ENCODE assay signal across 10 mouse cellular contexts in the genomic region with DNA sequence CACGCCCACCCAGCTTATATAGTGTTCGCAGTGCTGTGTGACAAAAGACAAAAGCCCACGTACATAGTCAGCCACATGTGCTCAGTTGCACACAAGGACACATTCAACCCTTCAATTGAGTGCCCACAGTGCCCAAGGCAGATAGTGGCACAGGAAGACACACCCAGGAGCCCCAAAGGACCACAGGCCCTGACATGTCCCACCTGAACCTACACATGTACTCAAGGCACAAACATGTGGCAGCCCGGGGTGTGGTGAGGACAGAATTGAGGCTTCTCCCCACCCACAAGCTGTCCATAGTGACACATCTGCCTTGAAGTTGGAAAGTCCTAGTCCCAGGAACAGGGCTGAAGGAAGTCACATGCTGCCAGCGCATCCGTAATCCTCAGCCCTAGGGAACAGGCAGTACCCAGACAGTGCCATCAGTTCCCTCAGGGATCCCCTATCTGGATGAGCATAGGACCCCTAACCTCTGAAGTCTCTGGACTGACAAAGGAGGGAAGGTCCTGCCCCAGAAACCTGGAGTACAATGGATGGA. TPM values are rescaled to one million over a fixed set of nuclear protein-coding genes. Genes with fewer than 3 reads are reported as not detected.
DNase-seq lines count a peak whose midpoint lies in the region; ATAC-seq lines count a peak whose summit lies in the region.
"Had no signal": no experiment of that assay in that cellular context is flagged by ENCODE, and none has a peak within 500 bp of the region (broad histone marks: within the 10 kb centered on the region; RNA-seq: fewer than 3 reads in every experiment).

No protein-coding gene starts in this region.

- no peak overlapping the region for H3K4me3 ChIP-seq in hindbrain, embryonic 12.5 days
- H3K4me3 ChIP-seq in hindbrain, embryonic 11.5 days (ENCODE audit: low read depth, low read length), result no peak overlapping the region
- no peak overlapping the region for H3K4me3 ChIP-seq in neural tube, embryonic 13.5 days
- 0 out of 2 replicates have a peak overlapping the region, but pooled peaks have one; percentile 14 for H3K4me3 ChIP-seq in limb, embryonic 10.5 days
- H3K4me3 ChIP-seq: erythroblast, embryonic 14.5 days had no signal

- DNase-seq in hindbrain, embryonic 11.5 days (ENCODE audit: low spot score), result no peak
- no peak for DNase-seq in neural tube, embryonic 10.5 days (ENCODE audit: extremely low spot score, low spot score)
- no peak for DNase-seq in limb, embryonic 10.5 days (ENCODE audit: low spot score)
- DNase-seq in thymus, postnatal 36 days, result peak; percentile 55
- no peak for DNase-seq in frontal cortex, postnatal 14 days (ENCODE audit: low spot score in 2 of 2)
- DNase-seq: kidney, adult 18-20 months had no signal

- H3K9me3 ChIP-seq in hindbrain, embryonic 12.5 days (replicated peaks), result no peaks in the 10 kb centered on the region
- H3K9me3 ChIP-seq in hindbrain, embryonic 11.5 days (ENCODE audit: control insufficient read depth, low read length), result no peaks in the 10 kb centered on the region
- no peaks in the 10 kb centered on the region for H3K9me3 ChIP-seq in neural tube, embryonic 13.5 days
- no peaks in the 10 kb centered on the region for H3K9me3 ChIP-seq in limb, embryonic 10.5 days (replicated peaks)

- H3K36me3 ChIP-seq in hindbrain, embryonic 12.5 days, result no peaks in the 10 kb centered on the region
- H3K36me3 ChIP-seq in hindbrain, embryonic 11.5 days (ENCODE audit: control insufficient read depth, insufficient read depth, low read length), result no peaks in the 10 kb centered on the region
- H3K36me3 ChIP-seq in neural tube, embryonic 13.5 days, result no peaks in the 10 kb centered on the region
- H3K36me3 ChIP-seq in limb, embryonic 10.5 days, result no peaks in the 10 kb centered on the region

- peaks cover 10% of the 10 kb centered on the region; the same call in 1 of the 2 replicates for H3K27me3 ChIP-seq in hindbrain, embryonic 12.5 days
- peaks cover 10% of the 10 kb centered on the region for H3K27me3 ChIP-seq in hindbrain, embryonic 11.5 days (ENCODE audit: control insufficient read depth, insufficient read depth, low read length)
- H3K27me3 ChIP-seq in neural tube, embryonic 13.5 days, result no peaks in the 10 kb centered on the region
- H3K27me3 ChIP-seq in limb, embryonic 10.5 days (ENCODE audit: low read depth, poor library complexity, severe bottlenecking), result peaks cover 10% of the 10 kb centered on the region; the same call in 1 of the 2 replicates

- no peak overlapping the region for H3K9ac ChIP-seq in hindbrain, embryonic 12.5 days
- H3K9ac ChIP-seq in hindbrain, embryonic 11.5 days (ENCODE audit: low read depth, low read length), result no peak overlapping the region
- H3K9ac ChIP-seq in neural tube, embryonic 13.5 days, result peak overlapping the region; percentile 42; the same call in 1 of the 2 replicates

- H3K4me1 ChIP-seq in hindbrain, embryonic 12.5 days, result peaks cover 70% of the 10 kb centered on the region
- H3K4me1 ChIP-seq in hindbrain, embryonic 11.5 days (replicated peaks; ENCODE audit: control insufficient read depth, insufficient read depth, low read length), result peaks cover 18% of the 10 kb centered on the region
- peaks cover 73% of the 10 kb centered on the region for H3K4me1 ChIP-seq in neural tube, embryonic 13.5 days (replicated peaks)
- peaks cover 74% of the 10 kb centered on the region for H3K4me1 ChIP-seq in limb, embryonic 10.5 days

- ATAC-seq in hindbrain, embryonic 12.5 days (ENCODE audit: low FRiP score), result no peak
- no peak for ATAC-seq in hindbrain, embryonic 11.5 days (ENCODE audit: low FRiP score)
- no peak for ATAC-seq in neural tube, embryonic 13.5 days (ENCODE audit: low read depth)
- ATAC-seq in granulocyte monocyte progenitor cell, adult 5-6 weeks (replicated peaks; ENCODE audit: poor library complexity, severe bottlenecking), result no peak

- peak overlapping the region; percentile 0; the same call in 1 of the 2 replicates for H3K27ac ChIP-seq in hindbrain, embryonic 12.5 days
- no peak overlapping the region for H3K27ac ChIP-seq in hindbrain, embryonic 11.5 days (ENCODE audit: low read depth, low read length)
- peak overlapping the region; percentile 13; the same call in 1 of the 2 replicates for H3K27ac ChIP-seq in neural tube, embryonic 13.5 days (replicated peaks)
- peak overlapping the region; percentile 53 for H3K27ac ChIP-seq in limb, embryonic 10.5 days

- WGBS in hindbrain, embryonic 12.5 days, result 87% methylated on average over 6 of the region's 6 CpGs
- 92% methylated on average over 6 of the region's 6 CpGs for WGBS in hindbrain, embryonic 11.5 days
- 89% methylated on average over 6 of the region's 6 CpGs for WGBS in neural tube, embryonic 13.5 days
- WGBS in limb, embryonic 10.5 days, result 94% methylated on average over 6 of the region's 6 CpGs

- no peak overlapping the region for H3K4me2 ChIP-seq in hindbrain, embryonic 12.5 days (replicated peaks)
- no peak overlapping the region for H3K4me2 ChIP-seq in hindbrain, embryonic 11.5 days (replicated peaks; ENCODE audit: low read depth, low read length)
- H3K4me2 ChIP-seq in neural tube, embryonic 13.5 days, result no peak overlapping the region

RNA-seq across cellular contexts. Expression of a gene that starts 43.1 kb away (rescaled TPM):
- polyA plus RNA-seq in hindbrain, embryonic 12.5 days (2016; fragmentation: Nextera tagmentation; extraction: Ambion mirVana), result 49.0 and 49.1 TPM in 2 replicates
- 34.6 and 58.4 TPM in 2 replicates for polyA plus RNA-seq in hindbrain, embryonic 11.5 days (2014; fragmentation: Nextera tagmentation; extraction: Ambion mirVana)
- 34.0 and 36.5 TPM in 2 replicates for polyA plus RNA-seq in neural tube, embryonic 13.5 days (2015; fragmentation: Nextera tagmentation; extraction: Ambion mirVana)
- 62.9 and 73.7 TPM in 2 replicates for polyA plus RNA-seq in limb, embryonic 10.5 days (2016; fragmentation: Nextera tagmentation; extraction: Ambion mirVana)
- 109 and 147 TPM in 2 replicates for total RNA-seq in granulocyte monocyte progenitor cell, adult 5-6 weeks (2014; fragmentation: Nextera tagmentation)
- total RNA-seq in granulocyte monocyte progenitor cell, adult 5-6 weeks (2017), result 34.1 and 37.3 TPM in 2 replicates

Comparison
In these comparisons a context has a peak if more than half of its experiments do, and no peak if none do; other contexts are left out.
1. DNase-seq: peak in thymus, postnatal 36 days (2 of 2); none in hindbrain, embryonic 11.5 days (single experiment), neural tube, embryonic 10.5 days (single experiment), limb, embryonic 10.5 days (single experiment) and frontal cortex, postnatal 14 days (0 of 2).